Comparison of ENCODE assay signal across 10 mouse cellular contexts in the genomic region with DNA sequence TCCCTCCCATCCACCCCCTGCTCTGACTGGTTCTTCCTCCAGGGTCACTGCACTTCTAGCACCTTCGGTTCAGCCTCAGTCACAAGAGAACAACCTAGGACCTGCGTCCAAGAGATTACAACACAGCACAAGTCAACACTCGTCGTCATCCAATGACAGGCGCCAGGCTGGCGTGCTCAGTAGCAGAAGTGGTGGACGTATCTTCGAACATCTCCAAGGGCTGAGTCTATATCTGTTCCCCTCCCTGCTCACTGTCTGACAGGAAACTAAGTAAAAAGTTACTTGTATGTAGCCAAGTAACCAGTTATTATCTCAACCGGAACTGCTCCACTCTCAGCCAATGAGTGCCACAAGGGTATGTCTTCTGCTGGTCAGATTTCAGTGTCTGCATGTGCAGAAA. TPM values are rescaled to one million over a fixed set of nuclear protein-coding genes. Genes with fewer than 3 reads are reported as not detected.
DNase-seq lines count a peak whose midpoint lies in the region; ATAC-seq and TF ChIP-seq lines count a peak whose summit lies in the region.
"Had no signal": no experiment of that assay in that cellular context is flagged by ENCODE, and none has a peak within 500 bp of the region (broad histone marks: within the 10 kb centered on the region; RNA-seq: fewer than 3 reads in every experiment).

No protein-coding gene starts in this region.

- peak; percentile 99 for TF ChIP-seq EP300 in liver, postnatal 0 days (IDR thresholded peaks at IDR 0.05; ENCODE audit: low read depth)

- H3K27me3 ChIP-seq in liver, postnatal 0 days (ENCODE audit: insufficient read depth, low read length), result no peaks in the 10 kb centered on the region
- no peaks in the 10 kb centered on the region for H3K27me3 ChIP-seq in midbrain, embryonic 15.5 days (replicated peaks)
- H3K27me3 ChIP-seq: embryonic facial prominence, embryonic 15.5 days had no signal

- 26% methylated on average over 9 of the region's 9 CpGs for WGBS in liver, postnatal 0 days (ENCODE audit: insufficient replicate concordance)
- 92% methylated on average over 9 of the region's 9 CpGs for WGBS in midbrain, embryonic 15.5 days

- no peaks in the 10 kb centered on the region for H3K9me3 ChIP-seq in liver, postnatal 0 days (ENCODE audit: low read length)
- no peaks in the 10 kb centered on the region for H3K9me3 ChIP-seq in midbrain, embryonic 15.5 days
- H3K9me3 ChIP-seq: embryonic facial prominence, embryonic 15.5 days; midbrain, embryonic 10.5 days had no signal

- H3K4me3 ChIP-seq in liver, postnatal 0 days (ENCODE audit: low read depth, low read length), result peak overlapping the region; percentile 20; the same call in 1 of the 2 replicates
- no peak overlapping the region for H3K4me3 ChIP-seq in midbrain, embryonic 15.5 days
- H3K4me3 ChIP-seq: embryonic facial prominence, embryonic 15.5 days; midbrain, embryonic 10.5 days had no signal

- ATAC-seq in liver, postnatal 0 days, result peak; percentile 99
- no peak for ATAC-seq in midbrain, embryonic 15.5 days (replicated peaks)

- intact Hi-C loops in left cerebral cortex, postnatal 14 days (cut with DNase I), result no loop called here

- H3K4me2 ChIP-seq in liver, postnatal 0 days (ENCODE audit: low read depth, low read length), result peak overlapping the region; percentile 59
- H3K4me2 ChIP-seq in midbrain, embryonic 15.5 days, result no peak overlapping the region
- H3K4me2 ChIP-seq: embryonic facial prominence, embryonic 15.5 days had no signal

- TF ChIP-seq CTCF in liver, postnatal 0 days (IDR thresholded peaks at IDR 0.05; ENCODE audit: low read depth), result 0 out of 2 replicates have a peak, but pooled peaks have one; percentile 23

- H3K4me1 ChIP-seq in liver, postnatal 0 days (ENCODE audit: insufficient read depth), result peaks cover 26% of the 10 kb centered on the region
- no peaks in the 10 kb centered on the region for H3K4me1 ChIP-seq in midbrain, embryonic 15.5 days
- H3K4me1 ChIP-seq: embryonic facial prominence, embryonic 15.5 days had no signal

- H3K36me3 ChIP-seq in liver, postnatal 0 days (replicated peaks; ENCODE audit: insufficient read depth, low read length), result no peaks in the 10 kb centered on the region
- H3K36me3 ChIP-seq in midbrain, embryonic 15.5 days (replicated peaks), result no peaks in the 10 kb centered on the region
- H3K36me3 ChIP-seq: embryonic facial prominence, embryonic 15.5 days; midbrain, embryonic 10.5 days had no signal

- peak; percentile 28 to 59 for DNase-seq in urinary bladder, postnatal 36 days (ENCODE audit: low spot score in 2 of 2)
- DNase-seq in urinary bladder, postnatal 25 days (ENCODE audit: low spot score), result no peak
- peak; percentile 61 for DNase-seq in heart, adult 8-10 months (ENCODE audit: low spot score)
- peak; percentile 78 for DNase-seq in liver, postnatal 0 days
- DNase-seq in left cerebral cortex, postnatal 14 days (ENCODE audit: low spot score in 2 of 2), result no peak
- DNase-seq in cerebellum, adult 8-10 months, result no peak

- peak overlapping the region; percentile 95 for H3K27ac ChIP-seq in liver, postnatal 0 days (ENCODE audit: low read depth)
- H3K27ac ChIP-seq in midbrain, embryonic 15.5 days, result no peak overlapping the region
- H3K27ac ChIP-seq: embryonic facial prominence, embryonic 15.5 days; kidney, postnatal 0 days; midbrain, embryonic 10.5 days had no signal

- peak overlapping the region; percentile 35; the same call in 1 of the 2 replicates for H3K9ac ChIP-seq in liver, postnatal 0 days (replicated peaks)
- H3K9ac ChIP-seq in midbrain, embryonic 15.5 days, result no peak overlapping the region
- H3K9ac ChIP-seq: embryonic facial prominence, embryonic 15.5 days had no signal

RNA-seq across cellular contexts. Expression of gene Slc16a10, which starts 16.9 kb away (rescaled TPM):
- 10 to 100 TPM; 19.3 to 24.6 (median 19.9) TPM for total RNA-seq in heart, adult 8-10 months (2022)
- polyA plus RNA-seq in liver, postnatal 0 days (2015; fragmentation: Nextera tagmentation; extraction: Ambion mirVana), result 20.2 and 22.1 TPM in 2 replicates
- total RNA-seq in left cerebral cortex, postnatal 14 days (2021), result 1 to 10 TPM; 2.7 to 3.9 TPM
- polyA plus RNA-seq in midbrain, embryonic 15.5 days (2015; fragmentation: Nextera tagmentation; extraction: Ambion mirVana), result 3.6 and 4.1 TPM in 2 replicates

Comparison
In these comparisons a context has a peak if more than half of its experiments do, and no peak if none do; other contexts are left out.
1. DNase-seq: peak in urinary bladder, postnatal 36 days (2 of 2), heart, adult 8-10 months (single experiment) and liver, postnatal 0 days (single experiment); none in urinary bladder, postnatal 25 days (single experiment), left cerebral cortex, postnatal 14 days (0 of 2) and cerebellum, adult 8-10 months (single experiment).
2. RNA of gene Slc16a10, which starts 16.9 kb away (total RNA-seq): 19.3 to 24.6 TPM in heart, adult 8-10 months; 2.7 to 3.9 TPM in left cerebral cortex, postnatal 14 days; every median in the first group is over 4 times any median in the second.